Mouse (Mus musculus) lung, postnatal 4 days (tissue): Measurements from ENCODE around the gene Mroh2a.

Experiments
- DNase-seq, 2 experiments: peaks; one replicate each; pipeline ENCODE4 v3.0.0; 2021

Mroh2a gene

GRCm38 (mm10) chr1:88235894-88236415, 9.2 kb downstream of the Mroh2a start:
- DNase-seq = peak in 1 of 2 experiments; percentile 16

- peak in 1 of 2 experiments; percentile 62 for DNase-seq
Measured at GRCm38 (mm10) chr1:88237311-88237710, 10.5 kb downstream of the Mroh2a start.

GRCm38 (mm10) chr1:88238771-88239170, 12.0 kb downstream of the Mroh2a start:
- DNase-seq = peak in 1 of 2 experiments; percentile 51

- peak in 1 of 2 experiments; percentile 25 for DNase-seq
Measured at GRCm38 (mm10) chr1:88240072-88240471, 13.3 kb downstream of the Mroh2a start.

- peak in 1 of 2 experiments; percentile 43 for DNase-seq
Measured at GRCm38 (mm10) chr1:88240579-88240978, 13.8 kb downstream of the Mroh2a start.

GRCm38 (mm10) chr1:88243861-88244260, 17.1 kb downstream of the Mroh2a start:
- DNase-seq = peak in 1 of 2 experiments; percentile 38

- peak in 1 of 2 experiments; percentile 40 for DNase-seq
Measured at GRCm38 (mm10) chr1:88245881-88246280, 19.1 kb downstream of the Mroh2a start.

- DNase-seq = peak in 1 of 2 experiments; percentile 23
Measured at GRCm38 (mm10) chr1:88246386-88246785, 19.6 kb downstream of the Mroh2a start.

GRCm38 (mm10) chr1:88247660-88248059, 20.9 kb downstream of the Mroh2a start:
- peak in 1 of 2 experiments; percentile 43 for DNase-seq

GRCm38 (mm10) chr1:88248658-88249057, 21.9 kb downstream of the Mroh2a start:
- DNase-seq = peak in 1 of 2 experiments; percentile 31

- peak in 1 of 2 experiments; percentile 41 for DNase-seq
Measured at GRCm38 (mm10) chr1:88249596-88249995, 22.8 kb downstream of the Mroh2a start.

GRCm38 (mm10) chr1:88250023-88250422, 23.2 kb downstream of the Mroh2a start:
- no peak for DNase-seq

- no peak for DNase-seq
Measured at GRCm38 (mm10) chr1:88253106-88253505, 26.3 kb downstream of the Mroh2a start.

- no peak for DNase-seq
Measured at GRCm38 (mm10) chr1:88253540-88253939, 26.8 kb downstream of the Mroh2a start.

- DNase-seq = peak in 1 of 2 experiments; percentile 62
Measured at GRCm38 (mm10) chr1:88254793-88255465, 28.1 kb downstream of the Mroh2a start.

GRCm38 (mm10) chr1:88255466-88255857, 28.7 kb downstream of the Mroh2a start:
- DNase-seq = no peak

- no peak for DNase-seq
Measured at GRCm38 (mm10) chr1:88255989-88256754, 29.4 kb downstream of the Mroh2a start.

GRCm38 (mm10) chr1:88256886-88257663, 30.3 kb downstream of the Mroh2a start:
- no peak for DNase-seq

GRCm38 (mm10) chr1:88257681-88258080, 30.9 kb downstream of the Mroh2a start:
- DNase-seq = no peak

GRCm38 (mm10) chr1:88258361-88258760, 31.6 kb downstream of the Mroh2a start:
- peak in 1 of 2 experiments; percentile 36 for DNase-seq

GRCm38 (mm10) chr1:88258881-88259642, 32.3 kb downstream of the Mroh2a start:
- DNase-seq = peak in 1 of 2 experiments; percentile 67

- peak in 1 of 2 experiments; percentile 53 for DNase-seq
Measured at GRCm38 (mm10) chr1:88259643-88260024, 32.8 kb downstream of the Mroh2a start.
